Mouse (Mus musculus) megakaryocyte, adult 5-6 weeks (primary cell): Measurements from ENCODE around the gene C2cd5. TPM values are rescaled to one million over a fixed set of nuclear protein-coding genes. Genes with fewer than 3 reads are reported as not detected.
A peak's percentile ranks its signal among the peaks of the same experiment; 100 is the strongest.
"Not testable (repeated sequence)": the region's sequence is repeated elsewhere in the genome, so short reads cannot be mapped to it uniquely, and the experiment has no call there.

Source experiments
- ATAC-seq: 2 replicates; pipeline ENCODE4 v1.8.0; 2016; ENCODE audit warnings: mild to moderate bottlenecking, inconsistent platforms; ENCODE audit not compliant: poor library complexity, severe bottlenecking
- total RNA-seq, 2 experiments: library from RNA; stranded (forward) in 1 of 2; stranded (reverse) in 1 of 2; fragments of 153-499, 151-499 nt in 1 of 2; fragments of 221-1000, 200-1000 nt in 1 of 2; gene quantifications; 2 replicates each; pipeline versions ENCODE4 v1.2.3 to v1.2.4; 2015 to 2017

C2cd5 gene
- total RNA-seq, 2 experiments from 2014 or later, result 48.4 to 51.0 TPM

GRCm38 (mm10) chr6:142987616-142988015 is 112.3 kb downstream of the C2cd5 start:
- no peak for ATAC-seq

GRCm38 (mm10) chr6:142986706-142987105 is 113.2 kb downstream of the C2cd5 start:
- not testable (repeated sequence) for ATAC-seq

- not testable (repeated sequence) for ATAC-seq
Measured at GRCm38 (mm10) chr6:142985561-142986238, 114.2 kb downstream of the C2cd5 start.

GRCm38 (mm10) chr6:142979665-142980660 is 120.0 kb downstream of the C2cd5 start:
- ATAC-seq, result no peak

GRCm38 (mm10) chr6:142977221-142977620 is 122.7 kb downstream of the C2cd5 start:
- no peak for ATAC-seq

GRCm38 (mm10) chr6:142973289-142973688 is 126.7 kb downstream of the C2cd5 start:
- ATAC-seq, result no peak

- ATAC-seq, result no peak
Measured at GRCm38 (mm10) chr6:142972205-142972604, 127.7 kb downstream of the C2cd5 start.

GRCm38 (mm10) chr6:142967407-142967806 is 132.5 kb downstream of the C2cd5 start:
- peak; percentile 71 for ATAC-seq

GRCm38 (mm10) chr6:142964531-142965385 is 135.2 kb downstream of the C2cd5 start:
- ATAC-seq, result peak; percentile 84

- 0 out of 2 replicates have a peak, but pooled peaks have one; percentile 9 for ATAC-seq
Measured at GRCm38 (mm10) chr6:142964076-142964530, 135.8 kb downstream of the C2cd5 start, which contains the start of gene St8sia1. Gene St8sia1, minus strand, starts transcription at chr6:142964452.

- no peak; the same call in 1 of the 2 replicates for ATAC-seq
Measured at GRCm38 (mm10) chr6:142963480-142964075, 136.4 kb downstream of the C2cd5 start.

GRCm38 (mm10) chr6:142962881-142963280 is 137.1 kb downstream of the C2cd5 start:
- ATAC-seq, result no peak

GRCm38 (mm10) chr6:142962476-142962875 is 137.5 kb downstream of the C2cd5 start:
- no peak for ATAC-seq

GRCm38 (mm10) chr6:142961721-142962455 is 138.1 kb downstream of the C2cd5 start:
- ATAC-seq, result no peak

Other genes with a start within 250 kb of the C2cd5 start
- gene St8sia1, start 135.7 kb downstream of the C2cd5 start, total RNA-seq (2015), result 1.3 and 1.4 TPM in 2 replicates
- 0.48 and 0.85 TPM in 2 replicates for gene St8sia1, start 135.7 kb downstream of the C2cd5 start, total RNA-seq (2017)
- 40.5 and 41.2 TPM in 2 replicates for gene Etnk1, start 67.1 kb upstream of the C2cd5 start, total RNA-seq (2015)
- 47.6 and 53.7 TPM in 2 replicates for gene Etnk1, start 67.1 kb upstream of the C2cd5 start, total RNA-seq (2017)